Mouse (Mus musculus): ENCODE measurements around the gene Fut9.

Fut9 gene

DNA sequence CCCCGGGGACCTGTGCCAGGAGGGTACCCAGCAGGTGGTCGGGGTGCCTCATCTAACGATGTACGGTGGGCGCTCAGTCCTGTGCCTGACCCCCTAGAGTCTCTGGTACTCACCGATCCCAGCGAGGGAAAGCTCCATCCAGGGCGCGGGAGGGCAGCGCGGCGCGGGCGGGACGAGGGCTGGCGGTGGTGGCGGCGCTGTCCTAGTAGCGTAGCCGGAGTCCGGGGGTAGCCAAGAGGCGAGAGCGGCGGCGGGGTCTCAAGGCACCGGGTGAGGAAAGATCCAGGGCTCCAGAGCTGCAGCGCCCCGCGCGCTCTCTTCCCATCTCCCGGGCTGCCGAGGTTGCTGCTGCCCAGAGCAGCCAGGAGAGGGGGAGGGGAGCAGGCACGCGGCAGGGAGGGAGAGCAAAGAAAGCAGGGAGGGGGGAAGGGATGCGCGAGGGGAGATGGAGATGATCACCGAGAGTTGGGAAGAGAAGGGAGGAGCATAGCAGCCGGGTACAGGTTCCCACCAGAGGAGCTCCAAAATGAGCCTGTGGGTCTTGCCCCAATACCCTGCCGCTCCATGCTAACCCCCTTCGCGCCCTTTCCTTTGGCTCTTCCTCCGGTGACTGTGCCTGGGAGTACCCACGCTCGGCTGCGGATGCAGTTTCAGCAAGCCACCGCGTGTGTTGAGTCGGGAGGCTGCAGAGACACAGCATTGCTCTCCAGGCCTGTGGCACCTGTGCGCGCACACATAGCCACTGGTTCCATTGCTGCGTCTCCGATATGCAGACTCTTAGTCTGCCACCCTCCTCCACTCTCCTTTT, at the start of gene Fut9:
Fut9 (minus strand) TSS at position 769 of the 808 bp plus-strand sequence.
- DNase-seq (ENCODE audit: low read depth) = no peak

DNA sequence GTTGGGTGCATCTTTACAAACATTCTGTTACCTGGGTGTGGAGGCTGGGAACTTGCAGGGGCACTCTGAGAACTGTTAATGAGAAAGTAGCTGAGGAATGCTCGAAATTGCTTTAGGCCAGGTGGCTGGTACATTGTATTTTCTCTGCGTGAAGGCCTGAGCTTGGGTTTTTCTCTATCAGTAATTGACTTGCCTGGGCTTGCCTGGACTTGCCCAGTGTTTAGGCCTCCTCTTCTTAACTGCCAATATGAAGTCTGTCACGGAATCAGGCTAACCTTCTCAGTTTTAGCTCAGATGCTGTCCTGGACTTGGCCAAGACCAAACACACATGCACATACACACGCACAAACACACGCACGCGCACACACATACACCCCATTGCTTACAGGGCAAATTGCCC, 15.7 kb upstream of the Fut9 start:
- no peak for DNase-seq (ENCODE audit: low read depth)

DNA sequence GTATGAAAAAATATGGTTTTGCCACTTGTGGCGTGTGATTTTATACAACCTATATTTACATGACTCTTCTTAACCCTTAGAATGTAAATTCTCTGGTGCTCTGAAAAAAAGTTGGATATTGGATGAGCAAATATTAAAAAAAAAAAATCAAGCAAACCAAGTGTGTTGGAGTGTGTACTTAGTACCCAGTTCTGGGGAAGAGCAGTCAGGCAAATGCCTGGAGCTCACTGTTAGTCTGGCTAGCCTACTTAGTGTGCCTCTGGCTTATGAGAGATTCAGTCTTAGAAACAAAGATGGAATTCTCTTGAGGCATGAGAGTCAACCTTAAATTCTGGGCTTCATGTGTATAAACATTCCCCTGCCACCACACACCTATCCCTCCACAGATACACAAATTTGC, 13.3 kb upstream of the Fut9 start:
- DNase-seq (ENCODE audit: low read depth) = no peak

DNA sequence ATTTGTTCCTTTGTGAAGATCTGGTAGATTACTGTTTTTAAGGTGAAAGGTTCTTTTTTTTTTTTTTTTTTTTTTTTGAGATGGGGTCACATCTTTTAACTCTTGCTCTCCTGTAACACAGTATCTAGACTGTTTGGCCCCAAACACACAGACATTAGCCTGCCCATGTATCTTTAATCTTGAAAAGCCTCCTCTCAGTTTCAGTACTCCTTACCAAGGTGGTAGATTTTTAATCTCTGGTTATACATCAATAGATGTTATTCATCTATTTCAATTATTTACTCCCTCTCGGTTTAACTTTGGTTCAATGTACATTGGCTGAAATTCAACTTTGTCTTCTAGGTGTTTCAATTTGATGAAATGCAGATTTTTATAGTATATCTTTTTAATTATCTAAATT, 10.0 kb upstream of the Fut9 start:
- no peak for DNase-seq (ENCODE audit: low read depth)

DNA sequence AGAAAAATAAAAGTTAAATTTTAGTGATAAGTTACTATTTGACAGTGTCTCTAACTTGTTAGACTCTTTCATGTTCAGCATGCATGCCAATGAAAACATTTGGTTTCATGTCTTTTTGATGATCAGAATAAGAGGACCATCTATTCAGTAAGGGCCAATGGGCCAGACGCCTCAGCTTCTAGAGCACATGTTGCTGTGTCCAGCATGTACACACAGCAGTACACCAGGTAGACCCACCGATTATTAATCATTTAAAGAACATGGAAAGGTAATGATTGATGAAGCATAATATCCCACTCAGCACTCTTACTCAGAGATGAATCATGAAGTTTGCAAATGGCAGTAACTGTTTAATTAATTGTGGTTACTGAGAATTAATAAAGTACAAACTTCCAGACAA, 1.7 kb upstream of the Fut9 start:
- no peak for DNase-seq (ENCODE audit: low read depth)

DNA sequence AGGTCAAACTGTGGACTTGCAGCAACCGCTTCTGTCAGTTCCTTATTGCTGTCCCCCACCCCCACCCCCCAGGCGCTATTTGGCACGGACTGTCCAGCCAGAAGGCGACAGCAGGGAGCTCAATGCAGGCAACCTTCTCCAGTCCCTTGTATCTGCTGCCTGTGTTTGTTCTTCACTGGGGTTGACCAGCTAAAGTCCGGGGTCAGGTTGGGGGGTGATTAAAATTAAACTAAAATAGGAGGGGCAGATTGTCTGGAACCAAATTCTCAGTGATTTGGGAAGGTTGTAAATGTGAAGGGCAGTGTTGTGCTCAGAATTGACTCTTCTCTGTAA, 206 bp upstream of the Fut9 start:
- no peak for DNase-seq (ENCODE audit: low read depth)

DNA sequence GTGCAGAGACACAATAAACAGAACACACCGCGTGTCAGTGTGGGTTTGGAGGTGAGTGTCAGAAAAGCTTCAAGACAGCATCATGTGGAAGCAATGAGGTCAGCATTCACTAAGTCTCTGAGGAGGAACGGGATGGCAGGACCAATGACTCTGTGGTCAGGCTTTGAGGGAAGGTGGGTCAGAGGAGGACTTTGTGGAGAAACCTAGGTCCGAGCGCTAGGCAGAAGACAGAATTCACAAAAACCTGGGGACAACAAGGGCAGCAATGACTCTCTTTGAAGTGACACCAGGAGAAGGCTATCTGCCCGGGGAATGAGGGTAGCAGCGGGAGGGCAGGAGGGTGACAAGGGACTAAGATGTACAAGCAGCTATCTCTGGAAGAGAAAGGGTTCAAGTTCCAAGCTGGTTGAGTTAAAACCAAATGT, 981 bp downstream of the Fut9 start:
- DNase-seq (ENCODE audit: low read depth) = no peak

DNA sequence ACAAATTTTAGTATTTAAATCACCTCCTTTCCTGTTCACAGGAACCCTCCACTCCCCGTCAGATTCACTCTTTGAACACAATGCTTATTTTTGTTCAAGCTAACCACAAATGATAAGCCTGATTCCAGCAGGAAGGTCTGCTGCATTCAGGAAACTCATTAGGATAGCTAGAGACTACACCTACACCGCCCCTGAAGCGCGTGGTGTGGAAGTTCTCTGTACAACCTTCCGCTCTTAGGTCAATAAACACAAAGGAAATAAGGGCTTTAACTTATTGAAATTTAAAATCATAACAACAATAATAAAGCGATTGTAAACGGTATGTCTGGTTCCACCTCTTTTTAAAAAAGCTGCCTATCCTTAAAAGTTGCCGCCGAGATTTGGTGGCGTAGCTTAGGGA, 1.6 kb downstream of the Fut9 start:
- DNase-seq (ENCODE audit: low read depth) = no peak

DNA sequence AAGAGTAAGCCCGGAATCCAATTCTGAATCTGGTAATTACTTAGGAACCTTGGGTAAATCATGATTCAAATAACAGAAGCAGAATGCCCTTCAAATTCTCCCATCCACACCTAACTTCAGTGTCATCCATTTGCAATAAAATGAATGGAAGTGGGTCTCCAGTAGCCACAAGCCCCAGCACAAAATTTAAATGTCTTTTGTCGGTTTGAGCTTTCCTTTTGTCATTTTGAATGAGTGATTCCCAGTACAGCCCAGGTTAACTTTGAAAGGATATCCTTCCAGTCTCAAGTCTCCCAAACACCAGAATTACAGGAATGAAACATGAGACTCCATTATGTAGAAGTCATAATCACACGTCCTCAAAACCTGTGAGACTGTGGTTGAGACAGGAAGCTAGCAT, 3.9 kb downstream of the Fut9 start:
- DNase-seq (ENCODE audit: low read depth) = no peak

DNA sequence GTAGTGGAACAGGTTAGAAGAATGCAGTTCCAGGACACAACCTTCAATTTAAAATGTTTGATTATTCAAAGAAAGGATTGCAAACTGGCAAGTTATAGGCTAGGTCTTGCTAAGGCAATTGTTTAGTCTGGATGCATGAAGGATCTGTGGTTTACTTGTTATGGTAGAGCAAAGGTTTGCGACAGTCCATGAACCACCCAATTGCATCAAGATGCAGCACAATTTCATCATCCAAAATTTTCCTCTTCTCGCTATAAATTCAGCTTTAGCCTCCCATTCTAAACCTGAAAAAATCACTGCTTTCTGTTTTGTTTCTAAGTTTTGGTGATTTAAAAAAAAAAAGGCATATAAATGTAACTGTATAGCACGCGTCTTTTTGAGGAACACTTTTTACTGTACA, 14.8 kb downstream of the Fut9 start:
- DNase-seq (ENCODE audit: low read depth) = no peak

DNA sequence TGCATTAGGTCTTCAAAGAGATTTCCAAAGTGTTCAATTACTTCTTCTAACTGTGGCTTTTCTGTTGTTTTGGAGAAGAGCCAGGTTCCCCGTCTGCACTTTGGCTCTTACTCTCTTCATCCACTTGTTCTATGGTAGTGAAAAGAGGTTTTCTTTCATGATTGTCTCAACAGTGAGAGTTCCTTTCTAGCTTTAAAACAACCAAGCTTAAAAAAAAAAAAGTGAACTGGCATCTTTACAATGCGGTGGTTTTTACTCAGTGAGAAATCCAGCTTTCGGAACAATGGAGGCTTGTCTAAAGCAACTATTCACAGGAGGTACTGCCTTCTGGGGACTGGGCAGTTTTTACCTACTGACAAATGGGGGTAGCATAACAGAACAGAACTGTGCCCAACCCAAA, 31.4 kb downstream of the Fut9 start:
- no peak for DNase-seq (ENCODE audit: low read depth)

DNA sequence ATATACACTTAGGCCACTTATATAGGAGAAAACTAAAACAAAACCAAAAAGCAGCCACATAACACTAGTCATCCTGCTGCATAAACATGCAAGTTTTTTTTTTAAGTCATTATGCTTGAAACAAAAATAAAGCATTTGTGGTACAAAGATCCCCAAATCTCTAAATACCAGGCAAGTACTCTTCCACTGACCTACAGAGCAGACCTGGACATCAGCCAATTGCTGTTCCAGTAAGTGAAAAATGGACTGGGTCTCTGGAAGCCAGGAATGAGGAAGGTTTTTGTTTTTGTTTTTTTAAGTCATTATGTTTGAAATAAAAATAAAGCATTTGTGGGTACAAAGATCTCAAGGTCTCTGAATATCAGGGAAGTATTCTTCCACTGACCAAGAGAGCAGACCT, 37.0 kb downstream of the Fut9 start:
- DNase-seq (ENCODE audit: low read depth) = no peak

DNA sequence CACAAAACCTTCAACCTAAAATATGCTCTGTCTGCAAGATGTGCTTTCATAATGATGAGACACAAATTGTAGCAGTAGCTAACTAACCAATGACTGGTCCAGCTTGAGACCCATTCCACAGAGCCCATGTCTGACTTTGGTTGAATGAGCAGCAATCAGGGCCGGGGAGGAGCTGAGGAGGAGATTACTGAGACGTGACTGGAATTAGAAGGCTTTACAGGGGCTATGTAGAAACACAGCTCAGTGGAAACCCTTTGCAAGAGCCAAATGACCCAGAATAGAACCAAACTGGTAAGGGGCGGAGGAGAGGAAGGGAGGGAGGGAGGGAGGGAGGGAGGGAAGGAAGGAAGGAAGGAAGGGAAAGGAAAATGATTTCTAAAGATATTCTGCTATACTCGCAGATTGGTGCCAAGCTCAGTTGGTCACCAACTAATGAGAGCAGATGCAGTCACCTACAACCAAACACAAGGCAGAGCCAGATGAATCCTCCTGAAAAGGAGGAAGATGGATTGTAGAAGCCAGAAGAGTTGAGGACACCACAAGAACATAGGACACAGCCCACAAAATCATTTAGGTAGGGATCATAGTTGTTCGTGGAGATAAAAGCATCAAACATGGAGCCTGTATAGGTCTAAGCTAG, 42.0 kb downstream of the Fut9 start:
- no peak for DNase-seq (ENCODE audit: low read depth)

DNA sequence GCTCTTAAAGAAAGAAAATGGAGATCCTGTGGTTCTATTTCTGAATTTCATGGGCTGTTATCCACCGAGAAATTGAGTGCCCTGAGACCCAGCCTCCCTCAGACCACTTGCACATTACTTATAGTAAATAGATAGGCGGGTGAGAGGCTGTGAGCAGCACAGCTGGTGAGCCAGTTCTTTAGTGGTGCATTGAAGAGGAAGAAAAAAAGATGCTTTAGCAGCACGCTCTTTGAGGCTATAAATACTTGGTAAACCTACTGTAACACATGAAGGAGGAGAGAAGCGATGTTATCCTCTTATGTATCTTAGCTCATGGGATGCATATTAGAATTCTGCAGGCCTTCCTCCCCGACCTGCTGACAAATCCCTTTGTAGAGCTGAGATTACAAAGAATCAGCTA, 58.5 kb downstream of the Fut9 start:
- DNase-seq (ENCODE audit: low read depth) = no peak

DNA sequence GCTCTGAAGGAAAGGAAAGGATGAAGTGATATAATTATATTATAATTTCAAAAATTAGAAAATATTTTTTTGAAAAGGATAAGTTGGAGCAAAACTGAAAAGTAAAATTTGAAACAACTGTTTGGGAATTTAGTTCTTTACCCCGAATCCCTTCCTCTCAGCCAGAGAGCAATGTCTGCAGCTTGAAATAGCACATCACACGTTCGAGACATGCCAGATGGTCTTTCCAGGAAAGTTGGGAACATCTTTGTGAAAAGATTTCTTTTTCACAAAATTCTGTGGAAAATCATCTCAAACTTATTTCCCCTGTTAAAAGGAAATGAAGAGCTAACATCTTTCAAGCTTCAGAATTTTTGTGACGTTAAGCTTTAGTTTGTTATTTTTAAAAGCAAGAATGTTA, 61.3 kb downstream of the Fut9 start:
- no peak for DNase-seq (ENCODE audit: low read depth)

DNA sequence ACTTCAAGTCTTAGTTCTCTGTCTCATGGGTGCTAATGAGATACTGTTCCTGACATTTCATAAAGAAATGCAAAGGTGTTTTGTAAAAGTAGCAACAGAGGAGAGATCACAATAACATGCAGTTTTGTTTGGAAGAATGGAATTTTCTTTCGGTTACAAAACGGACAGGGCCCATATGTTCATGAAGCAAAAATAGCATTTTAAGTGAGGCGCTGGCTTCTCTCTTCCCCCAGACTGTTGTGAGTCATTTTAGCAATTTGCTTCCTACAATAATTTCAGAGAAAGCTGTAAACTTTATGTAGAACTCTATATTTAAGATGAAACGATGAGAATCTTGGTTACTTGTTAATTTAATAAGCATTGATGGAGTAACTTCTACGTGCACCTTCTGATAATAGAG, 78.5 kb downstream of the Fut9 start:
- no peak for DNase-seq (ENCODE audit: low read depth)

DNA sequence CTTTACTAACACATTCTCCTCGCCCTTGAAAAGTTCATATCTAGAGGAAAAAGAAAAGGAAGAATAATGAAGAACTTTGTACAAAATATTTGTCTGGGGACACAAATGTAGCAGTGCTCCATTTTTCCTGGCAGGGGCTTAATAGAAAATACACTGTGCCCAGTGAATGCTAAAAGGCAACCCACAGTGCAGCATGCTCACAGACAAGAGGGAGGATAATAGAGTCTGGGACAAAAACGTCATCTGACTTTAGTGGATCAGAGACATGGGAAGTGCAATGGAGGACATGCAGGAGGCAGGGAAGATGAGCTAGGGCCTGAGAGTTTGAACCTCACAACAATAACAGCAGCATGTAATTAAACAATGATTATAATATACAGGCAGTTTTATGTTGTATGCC, 86.1 kb downstream of the Fut9 start:
- DNase-seq (ENCODE audit: low read depth) = no peak

DNA sequence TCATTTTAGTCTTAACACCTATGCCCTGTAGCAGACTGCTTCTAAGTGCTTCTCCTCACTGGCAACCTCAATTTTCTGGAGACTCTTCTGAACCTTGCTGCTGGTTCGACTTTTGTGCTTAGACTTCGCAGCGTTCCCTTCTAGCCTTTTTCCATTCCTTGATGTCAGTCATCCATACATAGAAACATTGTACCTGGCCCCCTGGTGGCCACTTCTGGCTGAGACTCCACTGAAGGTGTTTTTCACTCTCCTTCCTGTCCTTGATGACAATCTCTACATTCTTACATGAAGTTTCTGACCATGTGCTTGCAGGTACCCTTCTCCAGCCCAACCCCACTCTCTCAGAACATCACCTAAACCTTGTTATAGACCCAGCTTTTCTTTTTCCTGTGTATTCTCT, 115.1 kb downstream of the Fut9 start:
- no peak for DNase-seq (ENCODE audit: low read depth)

DNA sequence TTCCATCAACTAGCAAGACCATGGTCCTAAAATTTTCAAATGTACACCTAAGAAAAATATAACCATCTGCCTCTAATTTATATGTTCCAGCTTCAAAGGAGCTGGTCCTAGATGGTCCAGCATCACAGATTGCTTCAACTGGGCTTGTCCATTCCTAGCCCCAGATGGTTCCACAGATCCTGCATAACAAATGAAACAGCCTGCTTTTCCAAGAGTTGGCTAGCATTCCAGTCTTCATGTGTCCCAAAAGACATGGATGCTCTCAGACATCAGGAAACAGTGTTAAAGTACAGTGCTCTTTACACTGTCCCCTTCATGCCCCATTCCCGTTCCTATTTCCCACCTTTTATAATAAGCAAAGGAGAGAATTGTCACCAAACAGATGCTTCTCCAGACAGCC, 135.8 kb downstream of the Fut9 start:
- DNase-seq (ENCODE audit: low read depth) = no peak

DNA sequence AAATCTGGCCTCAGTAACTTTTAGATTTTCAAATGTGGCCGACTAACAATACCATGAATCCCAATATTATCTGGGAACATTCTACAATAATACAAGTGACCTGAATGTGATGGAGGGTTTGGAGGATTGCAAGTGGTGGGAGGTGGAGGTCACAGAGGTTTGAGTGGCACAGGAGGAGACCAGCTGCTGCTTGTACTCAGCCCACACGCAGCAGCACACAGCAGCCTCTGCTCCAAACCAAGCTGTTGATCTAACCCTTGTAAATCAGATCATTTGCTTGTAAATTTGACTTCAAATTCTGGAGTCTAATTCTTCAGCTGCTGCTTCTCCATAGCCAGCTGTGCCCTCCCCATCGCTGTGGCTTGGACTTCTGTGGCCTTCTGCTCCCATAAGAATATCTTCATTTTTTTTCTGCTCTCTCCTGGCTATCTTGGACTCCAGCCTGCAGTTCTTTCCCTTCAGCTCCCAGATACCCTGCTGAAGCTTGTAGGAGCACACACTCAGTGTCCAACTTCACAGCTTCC, 138.8 kb downstream of the Fut9 start:
- DNase-seq (ENCODE audit: low read depth) = no peak

DNA sequence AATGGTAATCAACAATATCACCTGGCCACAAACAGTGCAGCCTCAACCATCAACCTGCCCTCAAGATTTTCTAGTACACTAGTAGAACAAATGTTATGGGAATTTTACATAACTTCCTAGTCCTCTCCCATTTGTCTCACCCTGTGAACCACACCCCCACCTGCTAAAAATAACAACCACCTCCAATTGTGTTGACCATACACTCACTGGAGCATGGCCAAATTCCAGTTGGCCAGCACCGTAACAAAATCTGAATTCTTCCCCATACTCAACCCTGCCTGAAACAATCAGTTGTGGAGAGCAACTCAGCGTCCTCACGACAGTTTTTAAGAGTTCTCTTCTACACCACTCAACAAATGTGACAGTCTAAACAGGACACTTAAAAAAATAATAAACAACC, 141.3 kb downstream of the Fut9 start:
- DNase-seq (ENCODE audit: low read depth) = no peak

DNA sequence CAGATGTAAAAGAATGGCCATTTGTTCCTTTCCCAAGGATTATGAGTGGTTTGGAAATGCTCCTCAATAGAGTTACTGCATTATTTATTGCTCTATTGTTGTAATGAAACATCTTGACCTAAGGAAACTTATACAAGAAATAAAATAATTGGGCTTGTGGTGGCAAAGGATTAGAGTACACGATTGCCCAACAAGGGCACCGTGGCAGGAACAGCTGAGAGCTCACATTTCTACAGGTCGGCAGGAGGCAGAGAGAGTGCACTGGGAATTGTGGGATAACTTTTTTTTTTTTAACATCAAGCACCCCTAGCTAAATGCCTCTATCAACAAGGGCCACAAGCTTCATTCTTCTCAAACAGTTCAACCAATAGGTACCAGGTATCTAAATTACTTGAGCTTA, 148.1 kb downstream of the Fut9 start:
- DNase-seq (ENCODE audit: low read depth) = no peak

DNA sequence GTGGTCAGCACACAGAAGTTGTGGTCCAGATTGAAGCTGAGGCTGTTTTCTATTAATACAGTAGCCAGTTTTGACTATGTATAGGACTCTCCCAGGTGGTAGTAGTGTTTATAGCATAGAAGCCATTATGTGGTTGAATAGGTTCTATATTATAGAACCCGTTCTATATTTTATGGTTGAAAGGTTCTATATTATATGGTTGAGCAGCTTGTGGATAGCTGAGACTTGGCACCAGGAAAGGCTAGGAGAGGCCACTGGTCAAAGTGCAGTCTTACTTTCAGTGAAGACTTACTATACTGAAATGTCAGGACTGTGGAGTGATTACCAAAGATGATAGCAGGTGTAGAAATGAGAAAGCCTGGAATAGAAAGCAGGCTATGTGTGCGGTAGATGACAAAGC, 151.9 kb downstream of the Fut9 start:
- no peak for DNase-seq (ENCODE audit: low read depth)

DNA sequence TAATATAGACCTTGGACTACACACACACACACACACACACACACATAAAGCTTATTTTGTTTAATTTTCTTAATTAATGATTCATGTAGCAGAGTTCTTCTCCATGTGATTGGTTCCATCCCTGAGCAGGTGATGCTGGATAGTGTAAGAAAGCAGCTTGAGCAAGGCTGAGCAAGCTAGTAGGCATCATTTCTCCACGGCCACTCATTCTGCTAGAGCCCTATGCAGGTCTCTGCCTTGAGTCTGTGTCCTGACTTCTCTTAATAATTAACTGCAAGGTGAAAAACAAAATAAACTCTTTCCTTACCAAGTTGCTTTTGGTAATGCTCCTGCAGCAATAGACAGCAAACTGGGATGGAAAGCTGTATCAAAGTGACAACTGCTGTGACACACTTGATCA, 152.5 kb downstream of the Fut9 start:
- no peak for DNase-seq (ENCODE audit: low read depth)
